Mouse (Mus musculus) ovary, postnatal 36 days (tissue): ENCODE measurements at regions not wholly inside any gene's neighbourhood (a gene's known extent, or its start where the extent isn't known, plus 50 kb on each side); places are given as distances from the start of the nearest gene placed in this dataset.

ENCODE experiments used
- DNase-seq: peaks from one replicate; pipeline ENCODE4 v3.0.0; 2022; ENCODE audit warnings: low spot score, mixed read lengths

GRCm38 (mm10) chr13:35383000-35383623 lies 276.5 kb upstream of the Cdyl start:
- no peak for DNase-seq

- peak; percentile 14 for DNase-seq
Observed at GRCm38 (mm10) chr13:35383624-35384018, 276.0 kb upstream of the Cdyl start.

- DNase-seq: no peak
Observed at GRCm38 (mm10) chr13:35388380-35388779, 271.3 kb upstream of the Cdyl start.

GRCm38 (mm10) chr13:35389781-35390525 lies 269.7 kb upstream of the Cdyl start:
- DNase-seq: no peak

- DNase-seq: no peak
Observed at GRCm38 (mm10) chr13:35390526-35390880, 269.1 kb upstream of the Cdyl start.

GRCm38 (mm10) chr13:35392167-35392566 lies 267.5 kb upstream of the Cdyl start:
- no peak for DNase-seq

- no peak for DNase-seq
Observed at GRCm38 (mm10) chr13:35395192-35395591, 264.4 kb upstream of the Cdyl start.

- DNase-seq: no peak
Observed at GRCm38 (mm10) chr13:35395630-35396029, 264.0 kb upstream of the Cdyl start.

- DNase-seq: no peak
Observed at GRCm38 (mm10) chr13:35397166-35397565, 262.5 kb upstream of the Cdyl start.

GRCm38 (mm10) chr13:35398192-35398591 lies 261.4 kb upstream of the Cdyl start:
- DNase-seq: no peak

- DNase-seq: no peak
Observed at GRCm38 (mm10) chr13:35402856-35403255, 256.8 kb upstream of the Cdyl start.

- DNase-seq: no peak
Observed at GRCm38 (mm10) chr13:35404428-35404827, 255.2 kb upstream of the Cdyl start.

- no peak for DNase-seq
Observed at GRCm38 (mm10) chr13:35405384-35405783, 254.2 kb upstream of the Cdyl start.

GRCm38 (mm10) chr13:35417500-35417899 lies 242.1 kb upstream of the Cdyl start:
- DNase-seq: no peak

GRCm38 (mm10) chr13:35420076-35420475 lies 239.6 kb upstream of the Cdyl start:
- no peak for DNase-seq

GRCm38 (mm10) chr13:35426061-35426460 lies 233.6 kb upstream of the Cdyl start:
- DNase-seq: no peak

- no peak for DNase-seq
Observed at GRCm38 (mm10) chr13:35435173-35435572, 224.5 kb upstream of the Cdyl start.

GRCm38 (mm10) chr13:35447661-35448060 lies 212.0 kb upstream of the Cdyl start:
- DNase-seq: no peak

- DNase-seq: no peak
Observed at GRCm38 (mm10) chr13:35452420-35452819, 207.2 kb upstream of the Cdyl start.

- no peak for DNase-seq
Observed at GRCm38 (mm10) chr13:35453222-35453914, 206.3 kb upstream of the Cdyl start.

GRCm38 (mm10) chr13:35460051-35460450 lies 199.6 kb upstream of the Cdyl start:
- DNase-seq: no peak

- DNase-seq: no peak
Observed at GRCm38 (mm10) chr13:35463231-35463630, 196.4 kb upstream of the Cdyl start.

- DNase-seq: no peak
Observed at GRCm38 (mm10) chr13:35463850-35464249, 195.8 kb upstream of the Cdyl start.
